Mouse (Mus musculus) layer of hippocampus, postnatal 25 days (tissue): ENCODE results near the gene Tlx3. TPM values are rescaled to one million over a fixed set of nuclear protein-coding genes. Genes with fewer than 3 reads are reported as not detected.

Experiments
- DNase-seq, 2 experiments: peaks; one replicate each; pipeline ENCODE4 v3.0.0; 2022; ENCODE audit warnings: mixed read lengths in 2 of 2, low spot score in 1 of 2; ENCODE audit errors: extremely low spot score in 1 of 2
- total RNA-seq, 2 experiments: library from RNA; stranded (reverse); gene quantifications; 2 replicates each; pipeline ENCODE4 v1.2.3; 2021

Gene Tlx3
- not detected for total RNA-seq

DNA sequence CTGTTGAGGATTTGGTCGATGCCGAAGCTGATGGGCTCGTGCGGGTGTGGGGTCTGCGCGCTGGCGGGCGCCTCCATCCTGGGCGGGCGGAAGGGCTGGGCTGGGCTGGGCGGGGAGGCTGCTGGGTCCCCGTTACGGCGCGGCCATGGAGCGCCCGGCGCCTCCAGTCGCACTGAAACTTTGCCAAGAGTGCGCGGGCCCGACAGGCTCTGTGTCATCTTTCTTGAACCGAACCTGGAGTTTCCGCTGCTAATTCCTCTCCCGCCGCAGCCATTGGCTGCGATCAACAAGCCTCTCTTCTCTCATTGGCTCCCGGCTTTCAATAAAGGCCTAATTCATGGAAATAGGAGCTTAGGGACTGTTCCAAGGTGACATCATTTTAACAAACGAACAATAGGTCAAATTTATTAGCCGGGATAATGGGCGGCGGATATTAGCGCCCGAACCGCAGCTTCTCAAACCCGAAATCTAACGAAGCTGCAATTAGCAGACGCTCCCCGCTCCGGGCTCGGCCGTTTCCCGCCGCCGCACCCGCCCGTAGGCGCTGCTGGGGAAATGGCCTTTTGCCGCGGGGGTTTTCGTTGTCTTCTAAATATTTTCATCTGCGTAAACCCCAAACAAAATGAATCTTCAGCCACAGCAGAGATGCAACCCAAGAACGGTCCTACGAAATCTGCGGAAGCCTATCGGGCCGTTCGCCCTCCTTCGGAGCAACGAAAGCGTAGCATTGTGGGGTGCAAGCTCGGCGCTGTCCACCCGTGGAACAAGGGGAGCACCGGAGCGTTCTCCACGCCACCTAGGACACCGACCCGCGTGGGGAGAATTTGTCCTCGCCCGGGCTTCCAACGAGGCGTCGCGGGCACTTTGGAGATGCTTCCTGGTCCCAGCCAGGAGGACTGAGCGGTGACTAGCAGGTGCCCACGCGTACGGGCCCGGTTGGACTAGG, at the start of gene Tlx3:
Gene Tlx3, minus strand, starts transcription at position 207 of the 946 bp plus-strand sequence.
- no peak for DNase-seq

- DNase-seq = no peak
These were observed 36.9 kb upstream of the Tlx3 start for GRCm38 (mm10) chr11:33240295-33240694.

DNA sequence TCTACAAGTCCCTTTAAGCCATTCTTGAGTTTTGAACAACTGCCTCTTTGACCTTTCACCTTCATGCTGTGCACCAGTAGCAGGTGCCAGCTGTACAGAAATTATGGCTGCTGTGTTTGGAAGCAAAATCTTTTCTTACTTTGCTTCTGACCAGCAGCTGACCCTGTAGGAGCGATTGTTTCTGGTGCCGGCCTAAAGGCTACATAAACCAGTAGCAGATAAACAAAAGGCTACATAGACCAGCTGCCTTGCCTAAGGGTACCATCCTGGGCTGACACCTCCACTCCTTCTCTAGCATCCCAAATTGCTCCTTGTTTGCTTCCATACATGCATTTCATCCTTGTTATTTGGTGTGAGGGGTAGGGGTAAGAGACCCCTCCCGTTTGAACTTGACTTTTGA, 30.7 kb upstream of the Tlx3 start:
- DNase-seq = no peak

DNA sequence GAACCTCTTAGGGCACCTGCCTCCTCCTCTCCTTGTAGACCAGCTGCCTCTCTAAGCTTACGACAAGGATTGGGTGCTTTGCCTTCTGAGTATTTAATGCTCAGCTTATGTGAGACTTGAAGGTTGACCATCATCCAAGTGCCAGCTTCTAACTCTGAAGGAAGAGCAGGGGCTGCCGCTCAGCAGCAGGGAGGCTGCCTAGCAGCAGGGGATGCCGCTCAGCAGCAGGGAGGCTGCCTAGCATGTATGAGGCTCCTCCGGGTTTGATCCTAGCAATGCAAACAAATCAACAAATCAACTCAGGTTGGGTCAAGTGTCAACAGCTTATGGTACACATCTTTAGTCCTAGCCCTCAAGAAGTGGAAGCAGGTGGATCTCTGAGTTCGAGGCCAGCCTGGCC, 28.7 kb upstream of the Tlx3 start:
- no peak for DNase-seq

DNA sequence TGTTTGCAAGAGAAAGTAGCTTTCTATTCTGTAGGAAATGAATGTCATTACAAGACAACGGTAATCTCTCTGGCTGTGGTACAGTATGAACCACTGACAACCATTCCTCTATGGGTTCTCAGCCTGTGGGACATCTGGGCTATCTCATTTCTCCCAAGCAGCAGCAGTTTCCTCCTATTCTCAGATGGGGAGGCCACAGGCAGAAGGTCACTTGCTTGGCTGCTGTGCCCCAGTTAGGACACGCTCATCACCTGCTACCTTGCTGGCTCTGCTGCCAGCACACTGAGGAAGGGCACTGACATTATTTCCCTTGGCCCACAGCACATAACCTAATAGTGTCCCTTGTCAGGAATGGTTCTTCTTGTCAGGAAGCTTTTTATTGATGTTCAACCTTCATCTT, 24.8 kb upstream of the Tlx3 start:
- DNase-seq = no peak

DNA sequence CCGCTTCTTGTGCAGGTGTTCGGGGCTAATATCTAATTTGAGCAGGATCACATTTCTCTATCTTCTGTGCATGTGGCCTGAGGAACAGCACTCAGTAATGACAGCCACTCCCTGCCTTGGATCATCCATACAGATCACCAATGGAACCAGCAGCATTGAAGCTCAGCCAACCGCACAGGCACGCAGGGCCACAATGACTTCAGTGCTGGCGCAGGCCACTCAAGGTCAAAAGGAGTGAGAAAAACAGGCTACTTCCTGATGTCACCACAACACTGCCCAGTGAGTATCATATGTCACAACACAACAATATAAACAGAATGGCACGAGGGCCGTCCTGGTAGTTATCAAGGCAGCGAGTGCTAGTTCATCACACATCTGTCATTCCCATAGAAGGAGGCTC, 23.1 kb upstream of the Tlx3 start:
- no peak for DNase-seq

DNA sequence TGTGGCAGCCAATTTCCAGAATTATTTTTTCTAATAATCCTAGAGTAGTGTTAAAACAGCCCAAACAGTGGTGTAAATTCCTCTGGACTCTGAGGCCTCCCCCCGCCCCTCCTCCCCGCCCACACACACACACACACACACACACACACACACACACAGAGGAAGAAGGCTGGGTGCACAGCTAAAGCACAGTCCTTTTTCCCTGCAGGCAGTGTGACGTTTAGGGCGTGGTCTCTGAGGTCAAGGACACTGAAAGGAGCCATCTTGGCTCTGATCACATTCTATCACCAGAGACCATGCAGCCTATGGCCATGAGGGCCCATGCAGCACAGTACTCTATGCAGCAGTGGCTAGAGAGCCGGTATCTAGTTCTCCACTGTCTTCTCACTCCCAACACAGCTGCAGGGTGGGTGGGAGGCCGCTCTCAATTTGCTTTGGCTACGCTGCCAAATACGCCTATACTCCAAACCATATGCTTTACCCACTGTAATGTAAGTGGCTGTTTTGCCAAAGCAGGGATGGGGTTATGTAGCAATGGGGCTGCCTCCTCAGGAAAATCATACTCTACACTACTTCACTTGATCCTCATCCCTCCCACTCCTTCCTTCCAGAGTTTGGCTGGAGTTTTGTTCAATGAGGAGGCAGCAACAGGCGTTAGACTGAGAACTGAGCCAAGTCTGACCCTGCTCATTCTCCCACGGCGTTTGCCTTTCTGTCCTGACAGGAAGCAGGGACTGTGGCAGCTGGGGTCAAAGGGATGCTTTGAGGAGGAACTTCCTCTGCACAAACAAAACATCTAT, 18.4 kb upstream of the Tlx3 start:
- DNase-seq = no peak

DNA sequence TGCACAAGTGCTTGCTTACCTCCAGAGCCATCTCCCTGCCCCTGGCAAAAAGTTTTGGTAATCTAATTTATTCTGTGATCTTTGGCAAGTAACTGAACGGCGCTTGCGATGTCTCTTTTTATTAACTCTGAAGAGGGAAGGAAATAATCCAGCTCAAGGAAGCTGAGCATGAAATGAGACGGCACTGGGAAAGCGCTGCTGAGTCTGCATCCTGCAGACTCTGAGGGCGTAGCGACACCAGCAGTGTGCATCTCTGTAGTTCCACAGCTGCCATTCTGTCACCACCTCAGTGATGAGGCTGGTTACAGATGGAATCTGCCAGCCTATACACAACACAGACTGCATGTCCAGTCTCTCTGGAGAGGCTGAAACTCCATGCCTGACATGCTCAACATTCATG, 17.4 kb upstream of the Tlx3 start:
- no peak for DNase-seq

- no peak for DNase-seq
These were observed 14.1 kb upstream of the Tlx3 start for GRCm38 (mm10) chr11:33217384-33218079.

DNA sequence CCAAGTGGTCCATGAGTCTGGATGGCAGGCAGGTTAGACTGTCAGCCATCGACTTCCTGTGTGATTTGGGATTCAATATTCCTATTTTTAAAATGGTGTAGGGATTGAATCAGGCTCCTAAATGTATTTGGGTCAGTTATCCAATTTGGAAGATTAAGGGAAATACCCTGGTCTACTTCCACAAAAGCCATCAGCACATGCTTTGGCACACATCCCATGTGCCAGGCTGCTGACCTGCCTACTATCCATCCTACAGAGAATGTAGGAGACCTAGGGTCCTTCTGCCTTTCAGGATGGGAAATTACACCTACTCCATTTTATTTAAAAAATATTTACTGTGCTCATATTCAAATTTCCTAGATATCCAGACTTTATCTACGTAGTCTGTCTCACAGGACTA, 4.0 kb upstream of the Tlx3 start:
- DNase-seq = no peak

DNA sequence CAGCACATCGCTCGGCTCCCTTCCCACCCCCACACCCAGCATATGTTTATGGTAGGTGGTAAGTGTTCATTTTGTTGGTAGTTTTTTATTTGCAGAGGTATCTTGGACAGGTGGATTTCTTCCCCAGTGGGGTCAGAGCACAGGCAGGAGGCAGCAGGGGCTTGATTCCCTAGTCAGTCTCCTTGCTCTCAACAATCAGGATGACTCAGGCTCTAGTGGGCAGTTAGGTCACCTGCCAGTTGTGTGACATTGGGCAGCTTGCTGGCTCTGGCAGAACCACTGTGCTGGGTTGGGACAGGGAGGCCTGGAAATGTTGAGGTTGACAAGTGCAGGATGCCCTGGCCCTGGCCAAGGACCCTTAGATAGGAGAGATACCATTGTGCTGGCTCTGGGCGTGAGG, 1.6 kb upstream of the Tlx3 start:
- DNase-seq = no peak

GRCm38 (mm10) chr11:33204329-33204705, 928 bp upstream of the Tlx3 start:
- DNase-seq = no peak

- no peak for DNase-seq
These were observed 417 bp downstream of the Tlx3 start for GRCm38 (mm10) chr11:33202972-33203371.

DNA sequence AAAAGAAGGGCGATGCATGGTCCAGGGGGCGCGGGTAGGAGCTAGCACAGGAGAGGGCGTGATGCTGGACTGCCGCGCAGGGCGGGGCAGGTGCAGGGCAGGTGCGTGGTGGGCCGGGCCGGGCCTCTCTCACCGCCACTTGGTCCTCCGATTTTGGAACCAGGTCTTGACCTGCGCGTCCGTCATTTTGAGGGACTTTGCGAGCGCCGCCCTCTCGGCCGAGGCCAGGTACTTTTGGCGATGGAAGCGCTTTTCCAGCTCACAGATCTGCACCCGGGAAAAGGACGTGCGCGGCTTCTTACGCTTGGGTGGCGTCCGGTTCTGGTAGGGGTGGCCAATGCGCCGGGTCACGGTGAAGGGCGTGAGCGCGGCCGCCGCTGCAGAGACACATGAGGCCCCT, 1.1 kb downstream of the Tlx3 start:
- DNase-seq = no peak

DNA sequence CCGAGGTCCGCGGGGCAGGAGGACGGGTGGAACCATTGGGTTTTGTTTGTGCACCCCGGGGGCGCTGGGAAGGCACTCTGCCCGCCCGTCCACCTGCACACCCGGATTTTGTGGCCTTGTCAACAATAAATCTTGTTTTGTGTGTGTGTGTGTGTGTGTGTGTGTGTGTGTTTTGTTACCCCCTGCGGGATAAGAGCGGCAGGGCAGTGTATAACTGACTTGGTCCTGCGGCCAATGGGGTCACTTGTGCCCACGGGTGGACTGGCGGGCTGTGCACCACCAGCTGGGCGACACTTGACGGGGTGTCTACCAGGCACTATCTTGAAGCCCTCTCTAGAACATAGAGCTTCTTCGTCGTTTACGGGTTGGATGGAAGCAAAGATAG, 1.8 kb downstream of the Tlx3 start:
- no peak for DNase-seq

DNA sequence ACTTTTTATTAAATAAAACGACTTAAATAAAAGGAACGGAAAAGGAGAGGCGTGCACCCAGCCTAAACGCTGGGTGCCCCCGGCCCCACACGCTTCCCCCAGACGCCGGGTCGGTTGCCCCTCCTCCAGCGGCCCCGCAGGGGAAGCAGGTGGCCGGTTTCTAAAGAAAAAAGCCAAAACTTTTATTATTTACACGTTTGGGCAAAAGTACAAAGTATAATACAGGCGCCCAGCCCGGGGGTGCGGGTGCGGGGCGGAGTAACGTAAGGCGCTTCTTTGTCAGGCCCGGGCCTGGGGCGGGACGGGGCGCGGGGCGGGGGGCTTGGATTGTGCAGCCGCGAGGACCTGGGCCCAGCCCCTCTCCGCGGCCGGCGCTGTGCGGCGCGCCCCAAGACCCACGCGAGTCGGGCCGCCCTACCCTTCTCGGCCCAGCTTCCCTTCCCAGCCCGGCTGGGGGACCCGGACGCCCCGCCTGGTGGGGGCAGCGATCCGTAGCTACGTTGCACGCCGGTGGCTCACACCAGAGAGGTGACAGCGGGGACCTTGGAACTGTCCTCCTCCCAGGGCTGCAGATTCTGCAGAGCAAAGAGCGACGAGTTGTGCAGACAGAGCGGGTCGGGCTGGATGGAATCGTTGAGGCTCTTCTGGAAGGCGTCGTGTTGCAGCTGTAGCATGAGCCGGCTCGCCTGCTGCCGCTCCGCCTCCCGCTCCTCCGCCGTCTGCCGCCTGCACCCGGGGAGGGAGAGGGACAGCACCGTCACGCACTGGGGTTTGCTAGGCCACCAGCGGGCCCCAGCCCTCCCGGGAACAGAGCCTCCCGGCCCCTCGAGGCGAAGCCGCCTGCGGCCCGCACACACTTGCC, 2.4 kb downstream of the Tlx3 start:
- DNase-seq = no peak

DNA sequence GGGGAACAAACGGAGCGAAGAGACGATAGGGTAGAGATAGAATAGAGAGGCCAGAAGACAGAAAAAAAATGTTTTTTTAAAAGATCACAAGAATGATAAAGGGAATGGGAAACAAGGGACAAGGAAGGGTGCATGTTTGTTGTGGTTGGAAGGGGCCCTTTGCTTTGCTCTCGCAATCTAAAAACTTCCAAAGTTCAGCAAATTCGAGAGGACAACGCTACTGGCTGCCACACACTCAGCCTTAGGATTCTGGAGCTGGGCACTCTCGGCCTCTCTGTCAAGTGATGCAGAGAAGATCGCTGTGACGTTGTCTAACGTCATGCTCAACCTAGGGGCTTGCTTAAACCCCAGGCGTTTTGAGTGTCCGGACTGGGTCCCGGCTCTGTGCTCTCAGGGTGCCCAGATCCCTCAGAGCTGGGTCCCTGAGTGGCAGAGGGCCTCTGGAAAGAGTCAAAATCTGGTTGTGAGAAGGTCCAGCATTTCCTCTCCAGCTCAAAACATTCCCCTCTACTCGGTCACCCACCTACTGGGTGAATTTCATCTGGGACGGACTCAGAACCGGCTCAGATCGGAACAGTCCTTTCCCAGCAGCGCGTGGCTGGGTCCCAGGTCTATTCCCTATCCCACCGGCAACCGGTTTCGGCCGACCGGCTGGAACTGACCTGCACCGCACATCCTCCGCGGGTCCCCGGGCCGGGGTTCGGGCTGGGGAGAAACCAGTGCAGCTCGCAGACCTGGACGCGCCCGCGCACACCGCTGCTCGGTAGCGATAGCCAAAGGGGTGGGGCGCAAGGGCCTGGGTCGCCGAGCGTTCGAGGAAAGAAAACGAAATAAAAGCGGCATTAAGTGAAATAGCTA, 3.3 kb downstream of the Tlx3 start:
- DNase-seq = no peak

- no peak for DNase-seq
These were observed 4.3 kb downstream of the Tlx3 start for GRCm38 (mm10) chr11:33199117-33199514.
